Mouse (Mus musculus): ENCODE data around the gene Tert. TPM values are rescaled to one million over a fixed set of nuclear protein-coding genes. Genes with fewer than 3 reads are reported as not detected.

The Tert gene
- polyA plus RNA-seq, 1 experiment from 2014 or later, result 3.7 TPM

DNA sequence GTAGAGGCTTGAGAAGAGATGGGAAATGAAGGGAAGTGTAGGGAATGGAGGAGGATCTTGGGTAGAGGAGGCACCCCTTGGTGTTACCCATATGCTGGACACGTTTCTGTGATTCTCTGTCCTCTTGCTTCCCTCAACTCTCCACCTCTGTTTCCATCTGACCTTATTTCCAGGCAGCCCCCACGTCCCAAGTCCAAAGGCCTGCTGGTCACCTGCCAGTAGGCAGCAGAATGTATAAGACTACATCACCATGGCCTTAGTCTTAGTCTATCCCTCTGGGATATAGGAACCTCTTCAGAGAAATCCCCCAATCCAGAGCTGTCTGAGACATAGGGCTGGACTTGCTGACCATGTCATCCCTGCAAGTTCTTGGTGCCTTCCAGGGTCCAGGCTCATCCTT, 52.6 kb downstream of the Tert start:
- no peak overlapping the region for H3K27ac ChIP-seq
- H3K27me3 ChIP-seq (replicated peaks), result no peaks in the 10 kb centered on the region
- H3K36me3 ChIP-seq, result no peaks in the 10 kb centered on the region
- no peak overlapping the region for H3K9ac ChIP-seq
- no peaks in the 10 kb centered on the region for H3K4me1 ChIP-seq
- 62% methylated on average over 2 of the region's 2 CpGs for WGBS
- no peak overlapping the region for H3K4me2 ChIP-seq
- H3K9me3 ChIP-seq, result no peaks in the 10 kb centered on the region
- no peak overlapping the region for H3K4me3 ChIP-seq (replicated peaks)
- ATAC-seq (ENCODE audit: insufficient read depth, low FRiP score, low read depth), result no peak

DNA sequence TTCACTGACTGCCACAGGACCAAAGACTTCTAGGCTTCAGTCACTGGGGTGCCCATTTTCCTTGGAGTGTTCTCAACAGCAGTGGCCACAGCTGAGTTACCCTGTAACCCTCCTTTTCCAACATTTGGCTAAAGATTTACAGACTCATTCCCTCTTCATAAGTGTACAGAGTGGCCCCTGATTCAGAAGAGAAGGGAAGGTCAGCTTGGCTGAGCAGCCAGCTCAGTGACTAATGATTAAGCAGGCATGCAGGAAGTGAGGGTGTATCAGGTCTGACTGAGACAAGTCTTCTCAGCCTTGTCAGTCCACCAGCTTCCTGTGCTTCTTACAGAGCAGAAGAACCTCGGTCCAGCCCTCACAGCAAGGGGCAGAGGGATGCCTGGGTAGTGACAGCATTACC, 53.7 kb downstream of the Tert start:
- 18% methylated on average over 1 of the region's 1 CpGs for WGBS
- Histone ChIP-seq H3K9ac (no peak overlapping the region), H3K4me2 (no peak overlapping the region), H3K27me3 (replicated peaks) (no peaks in the 10 kb centered on the region), H3K27ac (no peak overlapping the region), H3K4me1 (no peaks in the 10 kb centered on the region), H3K36me3 (no peaks in the 10 kb centered on the region), H3K4me3 (replicated peaks) (no peak overlapping the region), H3K9me3 (no peaks in the 10 kb centered on the region)
- no peak for ATAC-seq (ENCODE audit: insufficient read depth, low FRiP score, low read depth)

DNA sequence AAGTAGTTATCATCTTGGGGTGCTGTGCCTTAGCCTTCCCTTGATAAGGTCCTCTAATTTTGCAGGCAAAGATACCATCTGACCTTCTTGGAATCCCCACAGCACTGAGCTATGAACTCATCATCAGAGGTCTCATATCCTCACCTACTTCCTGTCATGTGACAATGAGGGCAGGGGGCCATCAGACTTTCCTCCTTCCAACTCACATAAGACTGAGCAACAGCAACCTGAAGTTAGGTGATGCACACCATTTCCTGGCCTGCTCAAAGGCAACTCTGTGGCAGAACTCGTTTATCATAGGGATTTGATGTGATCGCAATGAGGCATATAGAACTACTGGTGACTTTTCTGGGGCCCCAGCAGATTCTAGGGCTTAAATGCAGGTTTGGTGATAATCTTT, 55.5 kb downstream of the Tert start:
- no peak for ATAC-seq (ENCODE audit: insufficient read depth, low FRiP score, low read depth)
- no peaks in the 10 kb centered on the region for H3K36me3 ChIP-seq
- H3K27me3 ChIP-seq (replicated peaks), result no peaks in the 10 kb centered on the region
- WGBS, result 86% methylated on average over 2 of the region's 2 CpGs
- H3K9ac ChIP-seq, result no peak overlapping the region
- H3K27ac ChIP-seq, result no peak overlapping the region
- no peaks in the 10 kb centered on the region for H3K9me3 ChIP-seq
- no peak overlapping the region for H3K4me2 ChIP-seq
- no peak overlapping the region for H3K4me3 ChIP-seq (replicated peaks)
- no peaks in the 10 kb centered on the region for H3K4me1 ChIP-seq

DNA sequence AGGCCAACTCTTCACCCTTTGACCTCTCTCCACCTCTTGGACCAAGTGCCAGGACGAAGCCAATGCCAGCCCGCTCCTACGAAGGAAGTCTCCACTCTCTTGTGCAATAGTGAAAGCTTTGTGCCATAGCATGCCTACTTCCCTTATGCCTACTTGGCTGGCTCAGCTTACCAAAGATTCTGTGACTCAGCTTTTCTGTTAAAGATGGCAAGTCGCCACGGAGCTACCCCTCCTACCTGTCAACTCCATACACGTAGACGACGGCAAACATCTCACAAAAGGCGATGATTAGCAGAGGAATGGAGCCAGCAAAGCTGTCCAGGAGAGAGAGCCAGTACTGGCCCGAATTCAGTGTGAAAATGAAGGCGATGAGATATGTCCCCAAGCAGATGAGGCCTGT, 57.0 kb downstream of the Tert start:
- Histone ChIP-seq H3K27ac (no peak overlapping the region), H3K9ac (no peak overlapping the region), H3K4me3 (replicated peaks) (no peak overlapping the region), H3K4me1 (no peaks in the 10 kb centered on the region), H3K36me3 (no peaks in the 10 kb centered on the region), H3K27me3 (replicated peaks) (no peaks in the 10 kb centered on the region), H3K9me3 (no peaks in the 10 kb centered on the region), H3K4me2 (no peak overlapping the region)
- WGBS, result 82% methylated on average over 11 of the region's 11 CpGs
- ATAC-seq (ENCODE audit: insufficient read depth, low FRiP score, low read depth), result no peak

DNA sequence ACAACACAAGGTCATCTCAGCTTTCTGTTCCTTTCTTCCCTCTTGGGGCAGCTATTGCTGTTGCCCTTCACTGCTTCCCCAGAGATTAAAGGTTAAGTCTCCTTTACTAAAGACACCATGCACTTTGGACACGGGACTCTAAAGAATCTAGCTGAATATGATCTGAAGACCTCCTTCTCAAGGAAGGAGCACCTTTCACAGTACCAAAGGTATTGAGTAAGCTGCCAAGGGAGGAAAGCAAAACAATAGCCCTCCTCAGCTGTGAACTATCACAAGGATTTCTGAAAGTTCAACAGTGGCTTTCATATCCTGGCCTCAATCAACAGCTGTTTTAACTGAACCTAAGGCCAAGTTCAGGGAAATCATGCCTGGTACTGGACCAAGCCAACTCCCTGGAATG, 57.7 kb downstream of the Tert start:
- H3K36me3 ChIP-seq, result no peaks in the 10 kb centered on the region
- 64% methylated on average over 1 of the region's 1 CpGs for WGBS
- no peak for ATAC-seq (ENCODE audit: insufficient read depth, low FRiP score, low read depth)
- H3K4me3 ChIP-seq (replicated peaks), result no peak overlapping the region
- H3K27me3 ChIP-seq (replicated peaks), result no peaks in the 10 kb centered on the region
- H3K4me2 ChIP-seq, result no peak overlapping the region
- no peak overlapping the region for H3K9ac ChIP-seq
- H3K4me1 ChIP-seq, result no peaks in the 10 kb centered on the region
- H3K9me3 ChIP-seq, result no peaks in the 10 kb centered on the region
- H3K27ac ChIP-seq, result no peak overlapping the region

DNA sequence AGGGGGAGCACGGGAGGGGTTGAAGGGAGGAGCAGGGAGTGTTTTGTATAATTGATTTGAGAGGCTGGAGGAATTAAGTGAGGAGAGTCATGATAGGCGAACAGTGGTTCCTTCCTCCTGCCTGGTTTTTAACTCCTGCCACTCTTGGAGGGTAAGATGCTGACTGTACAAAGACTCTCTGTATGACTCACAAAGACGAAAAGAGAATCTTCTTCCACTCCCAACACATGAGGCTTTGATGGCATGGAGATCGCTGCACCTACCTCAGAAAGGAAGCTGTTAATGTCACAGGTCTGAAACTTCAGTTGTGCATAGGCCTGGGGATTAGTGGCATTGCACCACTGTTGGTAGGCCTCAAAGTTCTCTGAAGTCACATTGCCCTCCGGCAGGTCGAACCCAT, 58.8 kb downstream of the Tert start:
- Histone ChIP-seq H3K9me3 (no peaks in the 10 kb centered on the region), H3K27me3 (replicated peaks) (no peaks in the 10 kb centered on the region), H3K4me2 (no peak overlapping the region), H3K27ac (no peak overlapping the region), H3K36me3 (no peaks in the 10 kb centered on the region), H3K4me1 (no peaks in the 10 kb centered on the region), H3K9ac (no peak overlapping the region), H3K4me3 (replicated peaks) (no peak overlapping the region)
- ATAC-seq (ENCODE audit: insufficient read depth, low FRiP score, low read depth), result no peak
- WGBS, result 73% methylated on average over 6 of the region's 6 CpGs

DNA sequence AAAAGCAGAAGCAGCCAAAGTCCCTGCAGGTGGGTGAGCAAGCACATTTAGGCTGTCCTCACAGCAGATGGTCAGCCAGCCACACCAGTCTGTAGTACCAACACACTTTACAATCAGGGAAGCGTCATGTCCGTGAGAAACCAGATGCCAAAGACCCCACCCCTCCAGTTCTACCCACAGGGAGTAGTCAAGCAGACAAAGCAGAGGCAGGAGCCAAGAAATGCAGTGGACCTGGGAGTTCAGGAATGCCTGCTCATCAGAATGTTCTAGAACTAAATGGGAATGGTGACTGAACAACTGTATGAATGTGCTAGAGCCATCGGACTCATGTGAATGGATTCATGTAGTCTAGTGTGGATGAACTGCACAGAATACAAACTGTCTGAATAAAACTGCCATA, 60.9 kb downstream of the Tert start:
- ATAC-seq (ENCODE audit: insufficient read depth, low FRiP score, low read depth), result no peak
- H3K36me3 ChIP-seq, result no peaks in the 10 kb centered on the region
- WGBS, result 57% methylated on average over 3 of the region's 3 CpGs

DNA sequence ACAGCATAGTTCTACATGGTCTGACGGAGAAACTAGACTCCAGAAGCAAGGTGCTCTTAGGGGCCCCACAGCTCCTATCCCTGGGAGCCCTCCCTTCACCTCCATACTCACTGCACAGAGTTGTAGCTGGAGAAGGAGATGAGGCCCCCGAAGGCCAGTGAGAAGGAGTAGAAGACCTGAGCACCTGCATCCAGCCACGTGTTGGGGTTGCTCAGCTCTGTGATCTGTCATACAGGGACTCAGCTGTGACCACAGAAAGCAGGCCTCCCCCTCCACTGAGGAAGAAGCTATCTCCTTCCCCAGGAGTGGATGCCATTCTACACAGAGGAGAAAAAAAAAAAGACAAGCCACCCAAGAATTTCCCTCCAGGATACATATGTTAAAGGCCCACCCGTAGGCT, 62.2 kb downstream of the Tert start:
- 72% methylated on average over 4 of the region's 4 CpGs for WGBS
- ATAC-seq (ENCODE audit: insufficient read depth, low FRiP score, low read depth), result no peak
- Histone ChIP-seq H3K27me3 (replicated peaks) (no peaks in the 10 kb centered on the region), H3K4me2 (no peak overlapping the region), H3K9ac (no peak overlapping the region), H3K9me3 (no peaks in the 10 kb centered on the region), H3K36me3 (no peaks in the 10 kb centered on the region), H3K4me1 (no peaks in the 10 kb centered on the region), H3K4me3 (replicated peaks) (no peak overlapping the region), H3K27ac (no peak overlapping the region)

More for the DNA sequence above, 60.9 kb downstream of the Tert start:
- Histone ChIP-seq H3K4me1 (no peaks in the 10 kb centered on the region), H3K4me3 (replicated peaks) (no peak overlapping the region), H3K4me2 (no peak overlapping the region), H3K27ac (no peak overlapping the region), H3K9ac (no peak overlapping the region), H3K9me3 (no peaks in the 10 kb centered on the region), H3K27me3 (replicated peaks) (no peaks in the 10 kb centered on the region)

DNA sequence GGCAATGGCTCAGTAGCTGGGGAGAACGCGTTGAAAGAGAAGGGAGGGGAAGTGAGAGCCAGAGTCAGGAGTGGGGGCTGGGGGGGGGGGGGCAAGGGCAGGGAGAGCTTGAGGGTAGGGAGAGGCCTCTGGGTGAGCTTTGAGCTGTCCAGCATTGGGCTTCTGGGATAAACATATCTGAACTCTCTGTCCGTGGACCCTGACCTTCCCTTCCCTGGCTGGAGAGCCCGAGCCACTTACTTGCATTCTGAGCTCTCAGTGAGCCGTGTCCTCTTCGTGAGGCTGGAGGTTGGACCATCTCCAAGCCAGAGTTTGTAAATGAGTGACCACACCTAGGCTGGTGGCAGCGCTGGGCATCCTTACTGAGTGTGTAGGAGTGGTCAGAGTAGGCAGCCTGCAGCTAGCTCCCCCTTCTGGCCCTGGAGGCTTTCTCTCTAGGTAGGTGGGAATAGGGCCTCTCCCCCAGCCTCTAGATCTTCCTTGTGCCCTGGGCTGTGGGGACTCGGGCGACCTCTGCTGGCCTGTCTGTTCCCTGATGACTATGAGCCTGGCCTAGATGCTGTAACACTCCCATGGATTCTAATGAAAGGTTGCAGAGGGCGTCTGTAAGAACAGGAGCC, 65.6 kb downstream of the Tert start:
- H3K4me1 ChIP-seq, result no peaks in the 10 kb centered on the region
- no peak overlapping the region for H3K9ac ChIP-seq
- H3K4me2 ChIP-seq, result no peak overlapping the region
- H3K4me3 ChIP-seq (replicated peaks), result no peak overlapping the region
- no peak overlapping the region for H3K27ac ChIP-seq
- no peaks in the 10 kb centered on the region for H3K9me3 ChIP-seq
- peak; percentile 87 for ATAC-seq (ENCODE audit: insufficient read depth, low FRiP score, low read depth)
- H3K36me3 ChIP-seq, result no peaks in the 10 kb centered on the region
- 29% methylated on average over 10 of the region's 10 CpGs for WGBS
- no peaks in the 10 kb centered on the region for H3K27me3 ChIP-seq (replicated peaks)

DNA sequence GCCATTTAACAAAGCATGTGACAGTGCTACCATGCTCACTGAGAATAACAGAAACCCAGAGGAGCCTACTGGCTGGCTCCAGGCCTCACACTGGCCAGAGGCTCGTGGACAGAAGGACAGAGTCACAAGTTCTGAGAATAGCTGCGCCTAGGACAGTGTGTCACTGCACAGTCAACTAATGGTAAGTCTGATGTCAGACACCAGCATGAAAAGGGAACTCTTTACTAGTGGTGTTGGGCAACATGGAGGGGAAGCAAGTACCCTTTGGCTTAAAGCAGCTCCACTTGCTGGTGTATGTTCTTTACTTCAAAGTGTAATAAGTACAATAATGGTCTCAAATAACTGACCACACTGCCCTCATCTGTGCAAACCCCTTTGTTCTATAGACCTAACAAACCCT, 66.6 kb downstream of the Tert start:
- ATAC-seq (ENCODE audit: insufficient read depth, low FRiP score, low read depth), result no peak
- H3K27ac ChIP-seq, result no peak overlapping the region
- no peaks in the 10 kb centered on the region for H3K4me1 ChIP-seq
- H3K9me3 ChIP-seq, result no peaks in the 10 kb centered on the region
- no peaks in the 10 kb centered on the region for H3K27me3 ChIP-seq (replicated peaks)
- H3K36me3 ChIP-seq, result no peaks in the 10 kb centered on the region
- H3K4me2 ChIP-seq, result no peak overlapping the region
- H3K4me3 ChIP-seq (replicated peaks), result no peak overlapping the region
- WGBS, result 63% methylated on average over 2 of the region's 2 CpGs
- H3K9ac ChIP-seq, result no peak overlapping the region

DNA sequence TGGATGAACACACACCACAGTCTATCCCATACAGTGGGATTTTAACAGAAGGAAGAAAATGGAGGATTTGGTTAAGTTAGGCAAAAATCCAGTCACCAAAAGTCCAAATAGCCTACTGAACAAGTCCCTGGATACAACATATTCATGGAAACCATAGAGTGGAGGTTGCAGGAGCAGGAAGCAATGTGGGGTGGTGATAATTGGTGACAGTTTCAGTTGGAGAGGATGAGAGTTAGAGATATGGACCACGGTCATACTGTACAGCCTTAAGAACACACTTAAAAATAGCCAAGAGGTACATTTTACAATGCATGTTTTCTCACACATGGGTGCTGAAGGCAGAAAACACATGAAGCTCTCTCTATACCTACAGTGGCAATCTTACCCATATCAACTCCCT, 68.3 kb downstream of the Tert start:
- Histone ChIP-seq H3K36me3 (no peaks in the 10 kb centered on the region), H3K9ac (no peak overlapping the region), H3K4me1 (no peaks in the 10 kb centered on the region), H3K27me3 (replicated peaks) (no peaks in the 10 kb centered on the region), H3K4me2 (no peak overlapping the region), H3K27ac (no peak overlapping the region), H3K4me3 (replicated peaks) (no peak overlapping the region), H3K9me3 (no peaks in the 10 kb centered on the region)
- WGBS, result 77% methylated on average over 1 of the region's 1 CpGs
- ATAC-seq (ENCODE audit: insufficient read depth, low FRiP score, low read depth), result no peak

DNA sequence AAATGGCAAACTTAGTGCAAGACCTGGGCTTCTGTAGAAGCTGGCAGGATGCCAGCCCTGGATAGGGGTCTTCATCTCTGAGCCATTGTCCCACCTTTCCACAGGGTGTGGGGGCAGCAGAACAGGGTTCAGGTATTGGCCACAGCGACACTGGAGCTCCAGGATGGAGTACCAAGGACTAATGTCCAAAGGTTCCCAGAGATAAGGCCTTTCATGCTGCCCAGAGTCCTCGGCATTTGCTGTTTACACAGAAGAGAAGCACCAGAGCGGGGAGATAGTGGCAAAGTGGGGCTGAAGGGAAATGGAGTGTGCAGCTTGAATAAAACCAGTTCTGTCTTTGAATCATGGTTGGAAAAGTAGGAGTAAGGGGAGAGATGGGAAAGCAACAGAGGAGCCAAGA, 69.8 kb downstream of the Tert start:
- 49% methylated on average over 3 of the region's 3 CpGs for WGBS
- Histone ChIP-seq H3K27me3 (replicated peaks) (no peaks in the 10 kb centered on the region), H3K27ac (no peak overlapping the region), H3K36me3 (no peaks in the 10 kb centered on the region), H3K9me3 (no peaks in the 10 kb centered on the region), H3K4me3 (replicated peaks) (no peak overlapping the region), H3K4me1 (no peaks in the 10 kb centered on the region), H3K4me2 (no peak overlapping the region), H3K9ac (no peak overlapping the region)
- no peak for ATAC-seq (ENCODE audit: insufficient read depth, low FRiP score, low read depth)
